ENCODE assay signal across 15 mouse cellular contexts in genomic region chr6:126773873-126774272, GRCm38 (mm10). TPM values are rescaled to one million over a fixed set of nuclear protein-coding genes. Genes with fewer than 3 reads are reported as not detected.
DNase-seq lines count a peak whose midpoint lies in the region; ATAC-seq and TF ChIP-seq lines count a peak whose summit lies in the region.
"Had no signal": no experiment of that assay in that cellular context is flagged by ENCODE, and none has a peak within 500 bp of the region (broad histone marks: within the 10 kb centered on the region; RNA-seq: fewer than 3 reads in every experiment).

No protein-coding gene starts in this region.

- peaks cover 2% of the 10 kb centered on the region for H3K4me1 ChIP-seq in midbrain, embryonic 11.5 days (ENCODE audit: control insufficient read depth, insufficient read depth, low read length)
- H3K4me1 ChIP-seq in midbrain, embryonic 10.5 days, result peaks cover 17% of the 10 kb centered on the region
- no peaks in the 10 kb centered on the region for H3K4me1 ChIP-seq in stomach, embryonic 16.5 days (ENCODE audit: control insufficient read depth, insufficient read depth, low read length)
- H3K4me1 ChIP-seq: limb, embryonic 12.5 days had no signal

- H3K9ac ChIP-seq in midbrain, embryonic 11.5 days (ENCODE audit: low read length), result no peak overlapping the region
- no peak overlapping the region for H3K9ac ChIP-seq in stomach, embryonic 16.5 days (ENCODE audit: low read length)
- H3K9ac ChIP-seq: kidney, embryonic 15.5 days; limb, embryonic 12.5 days had no signal

- H3K4me2 ChIP-seq in midbrain, embryonic 11.5 days, result no peak overlapping the region
- H3K4me2 ChIP-seq in stomach, embryonic 16.5 days (ENCODE audit: low read depth, low read length), result no peak overlapping the region
- H3K4me2 ChIP-seq: kidney, embryonic 15.5 days; limb, embryonic 12.5 days had no signal

- H3K4me3 ChIP-seq in layer of hippocampus, adult 2 months, result no peak overlapping the region
- no peak overlapping the region for H3K4me3 ChIP-seq in midbrain, embryonic 11.5 days (ENCODE audit: low read depth, low read length)
- H3K4me3 ChIP-seq in midbrain, embryonic 10.5 days, result no peak overlapping the region
- H3K4me3 ChIP-seq in stomach, embryonic 16.5 days (replicated peaks; ENCODE audit: low read length), result no peak overlapping the region
- H3K4me3 ChIP-seq: kidney, embryonic 15.5 days; limb, embryonic 12.5 days; myocyte had no signal

- H3K36me3 ChIP-seq in midbrain, embryonic 11.5 days (ENCODE audit: control insufficient read depth, insufficient read depth, low read length), result no peaks in the 10 kb centered on the region
- H3K36me3 ChIP-seq in midbrain, embryonic 10.5 days, result no peaks in the 10 kb centered on the region
- no peaks in the 10 kb centered on the region for H3K36me3 ChIP-seq in stomach, embryonic 16.5 days (ENCODE audit: control insufficient read depth, insufficient read depth, low read length)
- H3K36me3 ChIP-seq: kidney, embryonic 15.5 days; limb, embryonic 12.5 days had no signal

- no peaks in the 10 kb centered on the region for H3K9me3 ChIP-seq in midbrain, embryonic 11.5 days (ENCODE audit: control insufficient read depth, low read length)
- no peaks in the 10 kb centered on the region for H3K9me3 ChIP-seq in midbrain, embryonic 10.5 days (replicated peaks)
- no peaks in the 10 kb centered on the region for H3K9me3 ChIP-seq in stomach, embryonic 16.5 days (replicated peaks; ENCODE audit: control insufficient read depth, low read length)
- H3K9me3 ChIP-seq: kidney, embryonic 15.5 days; limb, embryonic 12.5 days had no signal

- TF ChIP-seq CTCF in layer of hippocampus, adult 2 months (conservative IDR thresholded peaks at IDR 0.05), result no peak

- peak; percentile 53 for ATAC-seq in frontal cortex, adult (ENCODE audit: low TSS enrichment)
- ATAC-seq in midbrain, embryonic 11.5 days (ENCODE audit: low FRiP score), result peak; percentile 52
- ATAC-seq in stomach, embryonic 16.5 days (ENCODE audit: insufficient read depth, low FRiP score), result peak; percentile 53; the same call in 1 of the 2 replicates
- ATAC-seq: inflammation-experienced regulatory T-cells, adult 6 months; Patski had no signal

- H3K27ac ChIP-seq in layer of hippocampus, adult 2 months, result peak overlapping the region; percentile 80
- H3K27ac ChIP-seq in midbrain, embryonic 11.5 days (ENCODE audit: low read depth, low read length), result no peak overlapping the region
- H3K27ac ChIP-seq in midbrain, embryonic 10.5 days (replicated peaks), result no peak overlapping the region
- no peak overlapping the region for H3K27ac ChIP-seq in stomach, embryonic 16.5 days (ENCODE audit: low read length)
- H3K27ac ChIP-seq: kidney, embryonic 15.5 days; limb, embryonic 12.5 days had no signal

- no peak for DNase-seq in frontal cortex, postnatal 10 days (ENCODE audit: low spot score in 2 of 2)
- DNase-seq in layer of hippocampus, adult 2 months (ENCODE audit: low spot score in 2 of 2), result peak in 1 of 2 experiments; percentile 21
- no peak for DNase-seq in layer of hippocampus, adult 18-20 months (ENCODE audit: low spot score in 2 of 2)
- DNase-seq in midbrain, embryonic 11.5 days (ENCODE audit: low spot score, missing footprints), result no peak
- DNase-seq in midbrain, embryonic 10.5 days (ENCODE audit: low spot score), result no peak
- DNase-seq in kidney, adult 18-20 months, result no peak
- DNase-seq: cerebellum, postnatal 14 days; lung, adult 2 months had no signal

- 53% methylated on average over 4 of the region's 4 CpGs for WGBS in midbrain, embryonic 11.5 days
- 64% methylated on average over 4 of the region's 4 CpGs for whole genome bisulfite sequencing in midbrain, embryonic 10.5 days
- WGBS in stomach, embryonic 16.5 days, result 35% methylated on average over 4 of the region's 4 CpGs

- H3K27me3 ChIP-seq in midbrain, embryonic 11.5 days (ENCODE audit: control insufficient read depth, insufficient read depth, low read length), result no peaks in the 10 kb centered on the region
- H3K27me3 ChIP-seq in midbrain, embryonic 10.5 days (ENCODE audit: low read depth, poor library complexity, severe bottlenecking), result no peaks in the 10 kb centered on the region
- no peaks in the 10 kb centered on the region for H3K27me3 ChIP-seq in stomach, embryonic 16.5 days (ENCODE audit: control insufficient read depth, insufficient read depth, low read length)
- H3K27me3 ChIP-seq: kidney, embryonic 15.5 days; limb, embryonic 12.5 days had no signal

RNA-seq across cellular contexts. Expression of gene Kcna6, which starts 33.4 kb away (rescaled TPM):
- 10 to 100 TPM; 46.6 to 48.5 TPM for total RNA-seq in layer of hippocampus, adult 2 months (2021)
- total RNA-seq in layer of hippocampus, adult 18-20 months (2021), result 10 to 100 TPM; 47.2 to 54.8 TPM
- 4.0 and 4.1 TPM in 2 replicates for polyA plus RNA-seq in midbrain, embryonic 11.5 days (2014; fragmentation: Nextera tagmentation; extraction: Ambion mirVana)
- 3.4 and 4.9 TPM in 2 replicates for polyA plus RNA-seq in midbrain, embryonic 10.5 days (2016; fragmentation: Nextera tagmentation; extraction: Ambion mirVana)
- polyA plus RNA-seq in stomach, embryonic 16.5 days (2015; fragmentation: Nextera tagmentation; extraction: Ambion mirVana), result 3.3 and 3.5 TPM in 2 replicates
- polyA plus RNA-seq: inflammation-experienced regulatory T-cells, adult 6 months; myocyte had no signal
